In the genomic region with DNA sequence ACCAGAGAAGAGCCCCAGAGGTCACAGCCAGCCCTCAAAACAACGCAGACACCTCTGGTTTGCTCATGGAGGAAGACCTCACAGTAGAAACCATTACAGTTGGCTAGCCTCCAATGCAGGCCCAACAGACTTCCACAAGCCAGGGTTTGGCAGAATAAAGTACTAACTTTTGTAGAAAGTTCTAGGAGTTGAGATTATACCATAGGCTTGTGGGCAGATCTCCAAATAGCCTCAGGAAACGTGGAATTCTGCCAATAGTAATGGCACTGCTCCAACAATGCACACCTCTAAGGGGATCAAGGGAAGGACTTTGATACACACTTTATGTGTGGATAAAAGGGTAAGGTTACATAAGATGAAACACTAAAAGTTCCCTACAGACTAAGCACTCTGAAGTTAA, we compare ENCODE assay signal across 12 mouse cellular contexts. TPM values are rescaled to one million over a fixed set of nuclear protein-coding genes. Genes with fewer than 3 reads are reported as not detected.
DNase-seq lines count a peak whose midpoint lies in the region; ATAC-seq lines count a peak whose summit lies in the region.
"Had no signal": no experiment of that assay in that cellular context is flagged by ENCODE, and none has a peak within 500 bp of the region (broad histone marks: within the 10 kb centered on the region; RNA-seq: fewer than 3 reads in every experiment).

No protein-coding gene starts in this region.

- H3K4me2 ChIP-seq in kidney, embryonic 15.5 days, result no peak overlapping the region
- no peak overlapping the region for H3K4me2 ChIP-seq in embryonic facial prominence, embryonic 13.5 days
- H3K4me2 ChIP-seq: limb, embryonic 12.5 days had no signal

- no peaks in the 10 kb centered on the region for H3K9me3 ChIP-seq in kidney, embryonic 15.5 days (replicated peaks)
- H3K9me3 ChIP-seq in embryonic facial prominence, embryonic 13.5 days, result no peaks in the 10 kb centered on the region
- H3K9me3 ChIP-seq: limb, embryonic 12.5 days had no signal

- no peak overlapping the region for H3K4me3 ChIP-seq in kidney, embryonic 15.5 days (replicated peaks)
- H3K4me3 ChIP-seq in embryonic facial prominence, embryonic 13.5 days, result no peak overlapping the region
- H3K4me3 ChIP-seq: limb, embryonic 12.5 days had no signal

- 47% methylated on average over 2 of the region's 2 CpGs for WGBS in kidney, embryonic 15.5 days
- 62% methylated on average over 2 of the region's 2 CpGs for WGBS in embryonic facial prominence, embryonic 13.5 days

- H3K27ac ChIP-seq in kidney, embryonic 15.5 days, result no peak overlapping the region
- H3K27ac ChIP-seq in embryonic facial prominence, embryonic 13.5 days, result peak overlapping the region; percentile 57; the same call in 1 of the 2 replicates
- H3K27ac ChIP-seq: limb, embryonic 12.5 days had no signal

- H3K9ac ChIP-seq in kidney, embryonic 15.5 days, result no peak overlapping the region
- no peak overlapping the region for H3K9ac ChIP-seq in embryonic facial prominence, embryonic 13.5 days
- H3K9ac ChIP-seq: limb, embryonic 12.5 days had no signal

- peak; percentile 55 for DNase-seq in kidney, adult 11 months
- DNase-seq in kidney, adult 9 months, result peak; percentile 57
- DNase-seq in lung, postnatal 14 days, result peak; percentile 38
- DNase-seq in spleen, postnatal 14 days (ENCODE audit: low spot score in 2 of 2), result no peak
- DNase-seq in cerebellum, adult 11-12 months, result no peak
- DNase-seq: adrenal gland, adult 8-10 months; cerebellum, adult 9-10 months; gastrocnemius, postnatal 25 days; thymus, postnatal 25 days had no signal

- 0 out of 2 replicates have a peak, but pooled peaks cover 3% of the 10 kb centered on the region for H3K4me1 ChIP-seq in kidney, embryonic 15.5 days
- no peaks in the 10 kb centered on the region for H3K4me1 ChIP-seq in embryonic facial prominence, embryonic 13.5 days
- H3K4me1 ChIP-seq: limb, embryonic 12.5 days had no signal

- no peaks in the 10 kb centered on the region for H3K27me3 ChIP-seq in kidney, embryonic 15.5 days
- H3K27me3 ChIP-seq in embryonic facial prominence, embryonic 13.5 days, result no peaks in the 10 kb centered on the region
- H3K27me3 ChIP-seq: limb, embryonic 12.5 days had no signal

- ATAC-seq in kidney, embryonic 15.5 days (replicated peaks; ENCODE audit: low FRiP score), result no peak
- ATAC-seq in embryonic facial prominence, embryonic 13.5 days (ENCODE audit: insufficient number of reproducible peaks, insufficient read depth, low FRiP score, low TSS enrichment, low read depth), result peak; percentile 81

- no peaks in the 10 kb centered on the region for H3K36me3 ChIP-seq in kidney, embryonic 15.5 days
- H3K36me3 ChIP-seq in embryonic facial prominence, embryonic 13.5 days, result peaks cover 8% of the 10 kb centered on the region; the same call in 1 of the 2 replicates

RNA-seq across cellular contexts. Expression of a gene that starts 6.7 kb away (rescaled TPM):
- 8.7 and 9.1 TPM in 2 replicates for polyA plus RNA-seq in kidney, embryonic 15.5 days (2015; fragmentation: Nextera tagmentation; extraction: Ambion mirVana)
- 12.9 and 13.3 TPM in 2 replicates for polyA plus RNA-seq in embryonic facial prominence, embryonic 13.5 days (2015; fragmentation: Nextera tagmentation; extraction: Ambion mirVana)

RNA-seq across cellular contexts. Expression of a gene that starts 36.3 kb away (rescaled TPM):
- polyA plus RNA-seq in kidney, embryonic 15.5 days (2015; fragmentation: Nextera tagmentation; extraction: Ambion mirVana), result 22.3 TPM in 2 replicates
- 16.8 and 17.5 TPM in 2 replicates for polyA plus RNA-seq in embryonic facial prominence, embryonic 13.5 days (2015; fragmentation: Nextera tagmentation; extraction: Ambion mirVana)

RNA-seq across cellular contexts. Expression of a gene that starts 36.4 kb away (rescaled TPM):
- 30.7 and 31.0 TPM in 2 replicates for polyA plus RNA-seq in kidney, embryonic 15.5 days (2015; fragmentation: Nextera tagmentation; extraction: Ambion mirVana)
- polyA plus RNA-seq in embryonic facial prominence, embryonic 13.5 days (2015; fragmentation: Nextera tagmentation; extraction: Ambion mirVana), result 30.4 and 39.3 TPM in 2 replicates

Comparison
In these comparisons a context has a peak if more than half of its experiments do, and no peak if none do; other contexts are left out.
1. DNase-seq: peak in kidney, adult 11 months (single experiment), kidney, adult 9 months (single experiment) and lung, postnatal 14 days (single experiment); none in spleen, postnatal 14 days (0 of 2) and cerebellum, adult 11-12 months (single experiment).